Mouse (Mus musculus) G1E (cell line): Measurements from ENCODE around the gene Sh3pxd2a.

Experiments
- CTCF ChIP-seq: IDR thresholded peaks from 2 replicates; pipeline ENCODE4 v1.5.1; 2012; ENCODE audit warnings: low read depth, low read length, inconsistent platforms, mixed read lengths
- GATA2 ChIP-seq: IDR thresholded peaks from 2 replicates; pipeline ENCODE4 v1.6.1; 2012; ENCODE audit warnings: low read depth, low read length, inconsistent platforms, borderline replicate concordance

GRCm38 (mm10) chr19:47439726-47440434 lies 24.3 kb downstream of the Sh3pxd2a start:
- TF ChIP-seq CTCF (no peak), GATA2 (no peak)
